Mouse (Mus musculus) spleen, adult 2 months (tissue): ENCODE data around the gene Caln1.

Source experiments
- CTCF ChIP-seq: fragments of 200-500 bp; IDR thresholded peaks from 2 replicates; pipeline ENCODE4 v1.5.1; 2011; ENCODE audit warnings: mild to moderate bottlenecking, inconsistent platforms; ENCODE audit not compliant: insufficient read depth, insufficient read length, insufficient replicate concordance; ENCODE audit errors: extremely low read depth
- POLR2A ChIP-seq: fragments of 200-500 bp; IDR thresholded peaks from 2 replicates; pipeline ENCODE4 v1.6.1; 2011; ENCODE audit warnings: low read depth, low read length, inconsistent platforms

- TF ChIP-seq POLR2A, result no peak
- no peak for TF ChIP-seq CTCF
Observed at GRCm38 (mm10) chr5:130810846-130811245, 441.6 kb downstream of the Caln1 start.
